Mouse (Mus musculus): Measurements from ENCODE around the gene Fance.

Gene Fance

DNA sequence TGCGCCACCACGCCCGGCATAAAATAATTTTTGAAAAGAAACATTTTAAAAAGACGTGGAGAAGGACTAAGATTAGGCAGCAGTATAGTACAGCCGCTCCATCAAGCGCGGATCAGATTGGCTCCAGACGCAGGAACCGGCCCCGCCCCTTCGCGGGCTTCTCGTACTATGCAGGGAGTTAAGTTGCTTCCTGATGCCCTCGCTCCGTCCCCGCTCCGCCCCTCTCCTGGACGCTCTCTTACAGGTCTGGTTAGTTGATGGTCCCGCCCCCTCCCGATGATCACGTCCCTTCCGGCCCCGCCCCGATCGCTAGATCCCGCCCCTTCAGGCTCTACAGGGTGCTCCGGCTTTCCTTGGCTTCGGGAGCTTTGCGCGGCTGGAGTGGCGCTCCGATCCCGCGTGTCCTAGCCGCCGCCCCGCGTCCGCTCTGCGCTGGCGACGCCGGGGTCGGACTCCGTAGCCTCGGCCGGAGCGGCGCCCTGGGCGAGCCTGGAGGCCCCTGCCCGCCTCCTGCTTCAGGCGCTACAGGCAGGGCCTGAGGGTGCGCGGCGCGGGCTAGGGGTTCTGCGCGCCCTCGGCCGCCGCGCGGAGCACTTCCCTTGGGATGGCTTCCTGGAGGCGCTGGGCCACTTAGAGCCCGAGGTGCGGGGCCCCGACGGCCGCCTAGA is at the start of gene Fance:
Gene Fance, plus strand, starts transcription at position 308 of the 668 bp plus-strand sequence.
- peak; percentile 89 for DNase-seq

DNA sequence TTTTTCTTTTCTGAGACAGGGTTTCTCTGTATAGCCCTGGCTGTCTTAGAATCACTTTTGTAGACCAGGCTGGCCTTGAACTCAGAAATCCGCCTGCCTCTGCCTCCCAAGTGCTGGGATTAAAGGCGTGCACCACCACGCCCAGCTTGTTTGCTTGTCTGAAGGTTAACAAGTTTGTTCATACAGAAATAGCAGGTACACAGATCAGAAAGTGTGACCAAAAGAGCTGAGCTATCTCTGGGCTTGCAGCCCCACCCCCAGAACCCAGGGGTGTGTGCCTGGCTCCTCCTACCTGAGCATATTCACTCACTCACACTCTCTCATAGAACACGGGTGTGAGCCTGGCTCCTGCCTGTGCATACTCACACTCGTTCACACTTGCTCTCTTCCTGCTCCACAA is 46.1 kb upstream of the Fance start:
- no peak for DNase-seq

DNA sequence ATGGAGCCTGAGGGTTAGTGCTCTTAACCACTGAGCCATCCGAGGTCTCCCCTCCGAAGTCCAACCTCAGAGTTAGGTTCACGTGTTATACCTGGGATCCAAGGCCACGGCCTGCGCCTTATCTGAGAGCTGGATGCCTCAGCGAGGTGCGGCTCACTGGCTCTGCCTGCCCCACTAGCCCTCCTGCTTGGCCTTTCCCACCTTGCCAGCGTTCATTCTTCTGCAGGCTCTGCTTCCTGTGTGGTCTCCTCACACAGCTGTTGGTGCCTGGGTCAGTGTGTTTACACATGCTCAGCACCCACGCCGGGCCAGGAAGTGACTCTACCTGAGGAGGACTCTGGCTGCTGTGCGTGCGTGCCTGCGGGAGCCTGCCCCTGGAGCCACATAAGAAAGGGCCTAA is 43.2 kb upstream of the Fance start:
- no peak for DNase-seq

GRCm38 (mm10) chr17:28271537-28272266 is 41.6 kb upstream of the Fance start:
- DNase-seq, result no peak

- DNase-seq, result no peak
Observed at GRCm38 (mm10) chr17:28272281-28272680, 41.0 kb upstream of the Fance start.

DNA sequence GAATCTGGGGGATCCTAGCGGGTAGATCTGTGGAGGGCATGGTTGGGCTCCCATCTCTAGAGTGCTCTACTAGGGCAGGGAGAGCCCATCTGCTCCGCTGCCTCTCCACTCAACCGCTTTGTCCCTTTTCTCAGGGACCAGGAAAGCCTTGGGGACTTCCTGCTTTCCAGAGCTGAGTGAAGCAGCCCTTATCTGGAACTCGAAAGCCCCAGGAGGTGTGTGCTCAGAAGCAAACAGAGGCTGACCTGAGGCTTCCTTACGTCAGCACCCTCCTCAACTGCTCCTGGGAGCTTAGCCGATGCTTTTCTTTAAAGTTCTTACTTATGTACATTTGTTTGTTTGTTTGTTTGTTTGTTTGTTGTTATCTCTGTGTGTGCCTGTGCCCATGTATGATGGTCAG is 40.5 kb upstream of the Fance start:
- DNase-seq, result no peak

- DNase-seq, result no peak
Observed at GRCm38 (mm10) chr17:28274739-28275138, 38.6 kb upstream of the Fance start.

DNA sequence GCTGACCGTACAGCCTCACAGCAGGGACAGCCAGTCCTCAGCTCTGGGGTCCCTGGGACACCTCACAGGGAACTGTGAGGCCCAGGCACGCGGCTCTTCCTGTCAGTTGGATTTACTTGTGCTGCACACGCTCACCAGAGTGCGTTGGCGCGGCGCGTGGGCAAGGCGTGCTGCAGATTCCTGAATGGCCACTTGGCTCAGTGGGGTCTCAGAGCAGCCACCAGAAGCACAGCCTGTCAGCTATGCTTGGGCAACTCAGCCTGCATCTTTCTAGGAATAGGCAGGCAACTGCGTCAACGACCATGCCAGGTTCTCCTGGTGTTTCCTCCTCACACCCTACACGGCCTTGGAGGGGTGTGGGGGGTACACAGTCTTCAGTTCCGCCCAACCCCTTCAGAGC is 36.1 kb upstream of the Fance start:
- no peak for DNase-seq

GRCm38 (mm10) chr17:28277721-28278120 is 35.6 kb upstream of the Fance start:
- no peak for DNase-seq

- DNase-seq, result no peak
Observed at GRCm38 (mm10) chr17:28278156-28278555, 35.2 kb upstream of the Fance start.

DNA sequence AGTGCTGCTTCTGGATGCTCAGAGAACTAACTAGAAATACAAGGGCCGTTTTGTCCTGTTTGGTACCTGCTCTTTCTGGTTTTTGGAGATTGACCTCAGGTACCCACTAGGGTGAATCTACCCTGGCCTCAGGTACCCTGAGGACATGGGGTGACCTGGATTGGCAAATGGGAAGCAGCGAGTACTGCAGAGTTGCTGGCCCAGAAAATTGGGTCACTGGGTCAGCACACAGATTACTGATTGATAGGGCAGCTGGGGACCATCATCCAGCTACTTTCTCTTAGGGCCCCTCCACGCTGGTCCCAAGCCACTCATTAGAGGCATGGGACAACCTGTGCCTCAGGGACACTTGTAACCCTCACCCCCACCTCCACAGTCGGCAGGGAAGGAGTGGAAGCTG is 34.1 kb upstream of the Fance start:
- no peak for DNase-seq

DNA sequence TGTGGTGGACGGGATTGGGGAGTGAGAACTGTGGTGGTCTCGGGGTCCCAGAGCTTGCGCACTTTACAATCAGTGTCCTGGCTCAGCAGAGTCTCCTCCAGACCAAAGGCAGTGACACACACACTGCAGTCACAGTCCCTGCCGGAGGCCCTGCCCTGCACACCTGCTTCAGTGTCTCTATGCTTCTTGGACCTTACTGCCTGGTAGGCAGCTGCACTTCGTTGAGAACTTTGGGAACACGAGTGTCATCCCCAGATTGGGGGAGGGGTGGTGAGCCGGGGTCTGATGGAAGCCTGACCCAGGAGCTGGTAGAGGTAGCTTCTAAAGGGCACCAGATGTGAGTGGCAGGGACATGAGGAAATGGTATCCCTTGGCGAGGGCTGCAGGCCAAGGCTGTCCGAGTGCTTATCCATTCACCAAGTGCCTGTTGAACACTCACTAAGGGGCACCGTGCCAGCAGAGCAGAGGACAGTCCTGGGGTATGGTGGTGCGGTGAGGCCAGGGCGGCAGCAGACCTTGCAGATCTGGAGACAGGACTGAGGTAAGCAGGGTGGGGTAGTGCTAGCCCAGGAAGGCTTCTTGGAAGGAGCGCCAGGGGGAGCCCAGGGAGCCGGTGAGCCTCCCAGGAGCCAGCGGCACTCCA is 33.4 kb upstream of the Fance start:
- DNase-seq, result no peak

GRCm38 (mm10) chr17:28280423-28280800 is 32.9 kb upstream of the Fance start:
- DNase-seq, result no peak

DNA sequence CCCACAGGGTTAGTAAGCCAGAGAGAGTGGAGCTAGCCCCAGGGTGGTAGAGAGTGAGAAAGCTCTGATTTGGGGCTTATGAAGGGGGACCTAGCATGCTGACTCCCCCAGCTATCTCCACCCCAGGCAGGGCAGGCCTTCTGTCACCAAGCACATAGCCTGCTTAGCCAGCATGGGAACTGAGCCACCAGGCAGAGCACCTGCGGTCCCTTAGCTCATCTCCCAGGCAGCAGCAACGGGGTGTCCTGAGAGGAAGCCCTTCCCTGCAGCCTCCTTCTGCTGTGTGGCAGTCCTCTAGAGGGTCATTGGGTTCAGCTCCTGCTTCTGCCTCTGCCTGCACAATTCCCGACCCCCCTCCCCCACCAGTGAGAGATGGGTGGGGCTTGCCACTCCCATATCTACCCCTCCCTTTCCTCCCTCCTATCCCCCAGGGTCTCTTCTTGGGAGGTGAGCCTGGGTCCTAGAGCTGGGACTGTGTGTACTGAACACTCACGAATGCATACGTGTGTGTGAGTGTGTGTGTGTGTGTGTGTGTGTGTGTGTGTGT is 32.4 kb upstream of the Fance start:
- DNase-seq, result no peak

- no peak for DNase-seq
Observed at GRCm38 (mm10) chr17:28281866-28282441, 31.4 kb upstream of the Fance start.

- DNase-seq, result no peak
Observed at GRCm38 (mm10) chr17:28283199-28283598, 30.1 kb upstream of the Fance start.

DNA sequence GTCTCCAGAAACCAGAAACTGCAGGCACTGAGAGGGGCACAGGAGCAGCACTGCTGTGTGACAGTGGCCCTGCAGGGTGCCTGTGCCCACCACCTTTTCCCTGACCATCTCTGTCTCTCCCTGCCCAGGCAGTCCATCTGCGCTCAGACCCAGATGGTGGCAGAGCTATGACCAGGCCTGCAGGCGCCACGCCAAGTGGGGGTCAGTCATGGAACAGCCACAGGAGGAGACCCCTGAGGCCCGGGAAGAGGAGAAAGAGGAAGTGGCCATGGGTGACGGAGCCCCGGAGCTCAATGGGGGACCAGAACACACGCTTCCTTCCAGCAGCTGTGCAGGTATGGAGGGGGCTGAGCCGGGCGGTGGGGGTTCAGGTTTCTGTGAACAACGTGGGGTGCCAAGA is 27.2 kb upstream of the Fance start:
- DNase-seq, result no peak

DNA sequence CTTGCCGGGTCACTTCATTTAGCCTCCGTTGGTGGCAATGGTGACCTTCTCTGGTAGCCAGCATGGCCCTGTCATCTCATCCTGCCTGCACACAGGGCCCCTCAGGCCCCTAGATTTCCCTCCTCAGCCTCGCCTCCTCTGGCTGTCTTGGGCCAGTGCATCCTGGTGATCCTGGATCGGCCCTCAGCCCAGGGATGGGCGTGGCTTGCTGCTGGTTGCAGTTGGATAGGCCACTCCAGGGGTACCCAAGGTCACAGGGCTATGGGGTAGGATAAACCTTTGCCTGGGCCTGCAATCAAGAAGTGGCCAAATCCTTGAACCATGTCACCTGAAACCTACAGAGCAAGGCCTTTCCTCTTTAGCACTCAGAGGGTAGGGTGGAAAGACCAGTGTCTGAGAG is 26.4 kb upstream of the Fance start:
- DNase-seq, result no peak

GRCm38 (mm10) chr17:28287578-28287977 is 25.7 kb upstream of the Fance start:
- DNase-seq, result no peak

DNA sequence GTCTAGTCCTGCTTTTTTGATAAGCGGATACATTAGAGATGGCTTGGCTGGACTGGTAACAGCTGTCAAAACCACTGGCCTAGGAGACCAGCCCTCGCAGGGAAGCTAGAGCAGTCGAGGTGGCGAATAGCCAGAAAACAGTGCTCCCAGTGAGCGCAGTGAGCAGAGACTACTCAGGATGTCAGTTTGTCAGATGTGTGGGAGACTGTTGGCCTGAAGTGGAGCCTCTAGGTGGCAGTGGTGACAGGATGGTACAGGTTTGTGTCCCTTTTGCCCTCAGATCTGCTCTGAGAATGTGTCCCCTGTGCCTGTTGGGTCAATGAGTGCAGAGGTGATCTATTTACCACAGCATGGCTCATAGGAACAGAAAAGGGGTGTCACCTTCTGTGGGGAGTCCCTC is 25.3 kb upstream of the Fance start:
- DNase-seq, result no peak

DNA sequence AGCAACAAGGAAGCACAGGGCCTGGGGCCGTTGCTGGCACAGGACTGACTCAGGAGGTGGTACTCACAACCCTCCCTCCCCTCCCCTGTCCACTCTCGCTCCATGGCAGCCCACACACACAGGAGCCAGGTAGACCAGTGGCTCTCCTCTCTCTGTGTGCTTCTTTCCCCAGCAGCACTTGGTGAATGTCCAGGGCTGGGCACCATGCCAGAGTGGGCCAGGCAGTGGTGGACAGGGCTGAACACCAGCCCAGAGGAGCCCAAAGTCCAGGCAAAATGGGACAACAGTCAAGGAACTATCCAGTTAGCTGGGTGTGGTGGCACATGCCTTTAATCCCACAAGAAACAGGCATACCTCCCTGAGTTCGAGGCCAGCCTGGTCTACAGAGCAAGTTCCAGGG is 23.1 kb upstream of the Fance start:
- peak; percentile 42 for DNase-seq

GRCm38 (mm10) chr17:28290671-28291070 is 22.6 kb upstream of the Fance start:
- no peak for DNase-seq

DNA sequence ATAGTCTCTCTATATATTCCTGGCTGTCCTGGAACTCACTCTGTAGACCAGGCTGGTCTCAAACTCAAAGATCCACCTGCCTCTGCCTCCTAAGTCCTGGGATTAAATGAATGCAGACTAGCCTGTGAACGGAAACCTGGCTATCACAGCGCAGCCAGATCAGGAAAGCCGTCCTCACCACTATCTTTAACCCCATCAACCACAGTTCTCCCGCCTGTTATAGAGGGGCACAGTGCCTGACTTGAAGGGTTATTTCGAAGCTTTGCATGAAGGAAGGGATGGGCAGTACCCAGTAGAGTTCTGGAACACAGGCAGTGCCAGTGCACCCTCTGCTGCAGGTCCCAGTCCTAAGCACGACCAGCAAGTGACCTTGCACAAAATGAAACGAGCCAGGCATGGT is 22.0 kb upstream of the Fance start:
- no peak for DNase-seq

DNA sequence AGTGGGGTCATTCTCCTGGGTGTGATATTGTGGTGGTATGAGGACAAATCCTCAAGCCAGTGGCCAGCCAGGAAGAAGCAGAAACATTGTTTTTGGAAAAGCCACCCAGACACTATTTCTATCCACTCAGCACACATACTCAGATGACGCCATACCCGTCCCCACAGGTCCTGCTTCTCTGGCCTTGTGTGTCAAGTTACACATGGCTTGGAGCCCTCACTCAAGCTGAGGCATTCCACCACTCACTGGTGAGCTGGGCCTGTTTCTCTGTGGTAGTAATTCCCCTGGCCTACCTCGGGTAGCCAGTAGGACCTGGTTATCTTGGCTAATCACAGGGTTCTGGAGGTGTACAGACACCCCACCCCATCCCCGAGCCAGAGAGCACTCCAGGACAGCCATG is 19.6 kb upstream of the Fance start:
- no peak for DNase-seq
